Mouse (Mus musculus): Measurements from ENCODE around the gene Aff2. TPM values are rescaled to one million over a fixed set of nuclear protein-coding genes. Genes with fewer than 3 reads are reported as not detected.
A peak's percentile ranks its signal among the peaks of the same experiment; 100 is the strongest.

Gene Aff2
- polyA plus RNA-seq, 1 experiment from 2014 or later = 0.76 TPM

DNA sequence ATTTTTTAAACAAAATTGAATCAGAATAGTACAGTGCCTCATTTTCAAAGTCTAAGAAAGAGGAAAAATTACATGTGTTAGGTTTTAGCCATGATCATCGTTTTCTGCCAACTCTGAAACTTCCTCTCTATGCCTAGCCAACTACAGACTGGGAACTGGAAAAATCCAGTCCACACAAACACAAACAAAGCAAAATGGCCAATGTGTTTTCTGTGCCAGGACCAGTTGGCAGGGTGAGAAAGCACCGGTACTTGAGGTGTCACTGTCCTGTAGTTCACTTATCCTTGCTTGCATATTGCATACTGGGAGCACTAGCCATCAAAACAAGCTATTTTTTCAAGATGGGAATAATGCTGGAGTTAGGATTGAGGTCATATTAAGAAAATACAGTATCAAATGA is 100.8 kb downstream of the Aff2 start:
- ChIA-PET POLR2A (no interaction called here), CTCF (no interaction called here)
- DNase-seq (ENCODE audit: low read depth, low spot score) (no peak), ATAC-seq (no peak)
- no peak for TF ChIP-seq CTCF (IDR thresholded peaks at IDR 0.05)
- in situ Hi-C loops (cut with MboI; ENCODE audit: low pct_unique_long_range_greater_than_20kb) = no loop called here
- H3K27me3 ChIP-seq = peaks cover 13% of the 10 kb centered on the region

DNA sequence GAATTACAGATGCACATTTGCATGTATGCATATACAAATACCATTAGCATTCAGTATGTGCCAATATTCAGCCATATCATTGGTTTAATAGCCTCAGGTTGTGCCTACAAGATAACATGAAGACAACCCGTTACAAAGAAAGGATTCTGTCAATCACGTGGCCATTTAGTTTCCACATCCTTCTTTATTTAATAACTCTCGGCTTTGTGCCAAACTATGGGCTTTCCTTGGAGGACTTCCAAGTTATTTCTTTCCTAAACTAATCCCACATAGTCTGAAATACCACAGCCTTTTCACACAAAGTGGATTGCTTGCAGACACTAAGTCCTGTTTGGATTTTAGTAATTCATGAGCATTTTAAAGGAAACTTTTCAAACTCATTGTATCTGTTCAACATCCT is 142.0 kb downstream of the Aff2 start:
- POLR2A ChIA-PET = no interaction called here
- ATAC-seq = no peak
- no peak for TF ChIP-seq CTCF (IDR thresholded peaks at IDR 0.05)
- H3K27me3 ChIP-seq = peaks cover 23% of the 10 kb centered on the region
- CTCF ChIA-PET = no interaction called here
- in situ Hi-C loops (cut with MboI; ENCODE audit: low pct_unique_long_range_greater_than_20kb) = no loop called here
- no peak for DNase-seq (ENCODE audit: low read depth, low spot score)

DNA sequence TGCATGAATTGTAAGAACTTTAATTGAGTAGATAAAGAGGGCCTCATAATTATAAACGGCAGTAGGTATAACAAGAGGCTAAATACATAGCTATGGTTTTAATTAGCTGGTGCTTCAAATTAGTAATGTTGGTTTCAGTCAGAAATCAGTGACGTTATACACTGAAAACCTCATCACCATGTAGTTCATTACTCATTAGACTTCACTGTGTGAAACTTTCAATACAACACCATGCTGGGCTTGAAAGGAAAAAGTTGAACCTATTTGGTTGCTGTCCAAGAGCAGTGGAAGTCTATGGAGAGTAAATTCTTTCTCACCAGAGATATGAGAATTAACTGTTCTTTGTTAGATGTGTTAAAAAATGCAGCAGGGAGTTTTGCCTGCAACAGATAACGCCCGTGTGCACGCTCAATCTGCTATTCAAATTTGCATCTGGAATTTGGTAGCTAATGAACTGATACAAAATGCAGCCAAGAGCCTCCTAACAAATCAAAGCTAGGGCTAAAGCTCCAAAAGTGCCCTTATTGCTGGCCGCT is 158.0 kb downstream of the Aff2 start:
- POLR2A ChIA-PET = no interaction called here
- in situ Hi-C loops (cut with MboI; ENCODE audit: low pct_unique_long_range_greater_than_20kb) = no loop called here
- no peak for ATAC-seq
- peaks cover 28% of the 10 kb centered on the region for H3K27me3 ChIP-seq
- DNase-seq (ENCODE audit: low read depth, low spot score) = no peak
- TF ChIP-seq CTCF (IDR thresholded peaks at IDR 0.05) = no peak
- CTCF ChIA-PET = no interaction called here

DNA sequence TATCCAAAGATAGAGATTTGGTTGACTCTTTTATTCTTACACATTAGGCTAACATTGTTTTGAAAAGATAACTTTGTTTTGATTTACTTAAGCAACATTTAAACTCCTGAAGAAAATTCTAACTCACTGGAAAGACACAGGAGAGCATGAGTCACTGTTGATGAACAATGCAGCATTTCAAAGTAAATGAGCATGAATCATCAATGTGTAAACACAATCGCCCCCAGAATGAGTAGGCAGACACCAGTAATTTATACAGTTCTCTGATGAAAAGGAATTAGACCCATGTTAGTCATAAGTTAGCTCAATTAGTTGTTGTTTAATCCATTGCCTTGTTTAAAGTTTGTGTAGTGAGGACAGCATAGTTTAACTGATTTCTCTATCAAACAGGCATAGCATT is 180.7 kb downstream of the Aff2 start:
- POLR2A ChIA-PET = no interaction called here
- CTCF ChIA-PET = no interaction called here
- ATAC-seq (peak; percentile 93), DNase-seq (ENCODE audit: low read depth, low spot score) (no peak)
- H3K27me3 ChIP-seq = peaks cover 21% of the 10 kb centered on the region
- no peak for TF ChIP-seq CTCF (IDR thresholded peaks at IDR 0.05)
- in situ Hi-C loops (cut with MboI; ENCODE audit: low pct_unique_long_range_greater_than_20kb) = no loop called here

DNA sequence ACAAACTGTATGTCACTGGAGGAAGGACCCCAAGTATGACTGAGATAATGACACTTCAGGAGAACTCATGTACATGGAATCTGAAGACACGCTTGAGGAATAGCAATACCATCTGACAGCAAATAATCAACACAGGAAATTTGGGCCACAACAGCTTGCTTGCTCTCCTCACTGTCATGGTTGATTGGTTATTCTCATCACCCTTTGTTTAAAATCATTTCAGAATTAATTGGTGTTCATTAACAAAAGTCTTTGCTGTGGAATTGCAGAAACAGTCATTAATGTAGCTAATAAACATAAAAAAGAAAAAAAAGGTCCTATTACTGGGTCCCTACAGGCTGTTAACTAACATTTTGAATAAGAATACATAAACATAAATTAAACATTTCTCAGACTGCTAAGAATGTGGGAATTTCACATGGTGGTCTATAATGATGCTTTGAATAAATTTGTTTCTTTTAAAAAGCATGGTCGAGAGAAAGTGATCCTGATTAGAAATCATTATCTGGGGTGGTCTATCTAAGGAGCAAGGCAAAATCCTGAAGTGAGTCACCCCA is 219.9 kb downstream of the Aff2 start:
- peaks cover 32% of the 10 kb centered on the region for H3K27me3 ChIP-seq
- ChIA-PET CTCF (no interaction called here), POLR2A (no interaction called here)
- no peak for TF ChIP-seq CTCF (IDR thresholded peaks at IDR 0.05)
- ATAC-seq (no peak), DNase-seq (ENCODE audit: low read depth, low spot score) (no peak)
- in situ Hi-C loops (cut with MboI; ENCODE audit: low pct_unique_long_range_greater_than_20kb) = no loop called here

DNA sequence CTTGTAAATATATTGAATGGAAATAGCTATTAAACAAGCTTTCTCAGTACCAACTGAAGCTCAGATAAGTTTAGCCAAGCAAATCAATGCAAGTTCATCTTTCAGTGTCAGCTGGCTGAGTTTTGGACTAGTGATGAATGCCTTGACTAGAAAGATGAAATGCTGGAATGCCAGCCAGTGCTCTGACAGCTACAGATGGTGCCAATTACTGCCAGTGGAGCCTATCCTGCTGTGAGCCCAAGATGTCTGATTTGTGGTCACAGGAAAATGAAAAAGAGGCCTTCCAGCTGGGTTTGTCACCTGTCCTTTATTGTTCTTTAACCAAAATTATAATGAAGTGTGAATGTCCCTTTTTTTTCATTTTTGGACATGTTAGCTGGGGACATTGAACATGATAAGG is 248.7 kb downstream of the Aff2 start:
- in situ Hi-C loops (cut with MboI; ENCODE audit: low pct_unique_long_range_greater_than_20kb) = no loop called here
- ChIA-PET CTCF (no interaction called here), POLR2A (no interaction called here)
- no peak for TF ChIP-seq CTCF (IDR thresholded peaks at IDR 0.05)
- DNase-seq (ENCODE audit: low read depth, low spot score) = no peak
- peaks cover 20% of the 10 kb centered on the region for H3K27me3 ChIP-seq
- no peak for ATAC-seq

DNA sequence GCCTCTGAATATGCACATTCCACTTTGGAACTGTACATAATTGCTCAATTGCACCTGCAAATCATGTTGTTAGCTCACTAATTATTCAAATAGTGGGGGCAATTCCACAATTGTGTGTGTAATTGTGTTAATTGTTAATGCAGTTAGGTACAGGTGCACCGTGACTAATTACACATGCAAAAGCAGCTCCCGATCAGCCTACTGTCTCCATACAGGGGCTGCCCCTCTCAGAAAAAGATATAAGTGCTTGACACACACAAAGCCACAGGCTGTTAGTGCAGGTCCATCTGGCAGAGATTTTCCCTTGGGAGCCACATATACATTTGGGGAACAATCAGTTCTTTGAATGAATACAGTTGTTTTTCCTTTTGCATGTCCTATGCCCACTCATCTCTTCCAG is 302.9 kb downstream of the Aff2 start:
- peaks cover 21% of the 10 kb centered on the region for H3K27me3 ChIP-seq
- CTCF ChIA-PET = interaction anchor here (1.0 kb wide), 1 partner anchor 14 kb away, joined by 3 read pairs; no protein-coding TSS in a partner anchor
- DNase-seq (ENCODE audit: low read depth, low spot score) (no peak), ATAC-seq (no peak)
- in situ Hi-C loops (cut with MboI; ENCODE audit: low pct_unique_long_range_greater_than_20kb) = no loop called here
- POLR2A ChIA-PET = no interaction called here
- no peak for TF ChIP-seq CTCF (IDR thresholded peaks at IDR 0.05)

DNA sequence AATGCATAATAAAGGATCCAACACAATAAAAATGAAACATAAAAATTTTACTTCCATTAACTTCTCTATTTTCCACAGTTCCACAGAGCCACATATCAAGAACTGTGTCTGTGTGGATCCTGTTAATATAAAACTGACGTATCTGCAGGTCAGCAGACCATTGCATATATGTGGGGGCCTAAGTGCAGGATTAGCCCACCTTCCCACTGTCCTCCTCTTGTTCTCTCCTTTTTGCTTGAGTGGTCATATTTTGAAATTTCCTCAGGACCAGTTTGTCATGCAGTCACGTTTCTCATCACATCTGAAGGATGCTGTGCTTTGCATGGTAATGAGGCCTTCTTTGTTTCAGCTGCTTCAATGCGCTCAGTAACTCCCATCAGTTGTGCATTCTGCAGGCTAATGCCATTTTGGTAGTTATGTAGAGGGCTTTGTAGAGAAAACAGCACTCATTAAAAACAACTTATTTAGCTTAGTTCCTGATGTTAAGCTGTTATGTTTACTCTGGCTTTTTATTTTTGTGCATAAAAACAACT is 306.1 kb downstream of the Aff2 start:
- ChIA-PET CTCF (no interaction called here), POLR2A (no interaction called here)
- no peak for ATAC-seq

DNA sequence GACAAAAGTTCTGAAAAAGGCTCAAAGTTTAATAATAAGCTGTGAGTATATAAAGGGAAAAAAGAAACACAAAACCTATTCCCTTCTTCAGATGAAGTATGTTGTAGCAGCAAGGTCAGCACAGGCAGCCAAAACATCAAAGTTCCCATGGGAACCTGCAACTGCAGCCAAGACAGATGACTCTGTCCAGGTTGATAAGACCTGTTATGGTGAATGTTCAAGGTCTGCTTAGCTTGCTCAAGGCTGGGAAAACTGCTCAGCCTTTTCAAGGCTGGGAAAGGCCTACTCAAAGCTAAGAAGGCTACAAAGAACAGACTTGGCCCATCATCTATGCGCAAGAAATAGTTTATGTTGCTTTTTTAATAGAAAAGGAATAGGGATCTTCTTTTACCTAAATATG is 315.6 kb downstream of the Aff2 start:
- peaks cover 9% of the 10 kb centered on the region for H3K27me3 ChIP-seq
- in situ Hi-C loops (cut with MboI; ENCODE audit: low pct_unique_long_range_greater_than_20kb) = no loop called here
- DNase-seq (ENCODE audit: low read depth, low spot score) (no peak), ATAC-seq (no peak)
- POLR2A ChIA-PET = interaction anchor here (0.6 kb wide), 1 partner anchor 31 kb away, joined by 3 read pairs; no protein-coding TSS in a partner anchor
- CTCF ChIA-PET = interaction anchor here (1.5 kb wide), 1 partner anchor 11 kb away, joined by 3 read pairs; no protein-coding TSS in a partner anchor
- no peak for TF ChIP-seq CTCF (IDR thresholded peaks at IDR 0.05)

More for the DNA sequence above, 306.1 kb downstream of the Aff2 start:
- in situ Hi-C loops (cut with MboI; ENCODE audit: low pct_unique_long_range_greater_than_20kb) = no loop called here
- no peak for DNase-seq (ENCODE audit: low read depth, low spot score)
- peaks cover 15% of the 10 kb centered on the region for H3K27me3 ChIP-seq
- TF ChIP-seq CTCF (IDR thresholded peaks at IDR 0.05) = no peak

DNA sequence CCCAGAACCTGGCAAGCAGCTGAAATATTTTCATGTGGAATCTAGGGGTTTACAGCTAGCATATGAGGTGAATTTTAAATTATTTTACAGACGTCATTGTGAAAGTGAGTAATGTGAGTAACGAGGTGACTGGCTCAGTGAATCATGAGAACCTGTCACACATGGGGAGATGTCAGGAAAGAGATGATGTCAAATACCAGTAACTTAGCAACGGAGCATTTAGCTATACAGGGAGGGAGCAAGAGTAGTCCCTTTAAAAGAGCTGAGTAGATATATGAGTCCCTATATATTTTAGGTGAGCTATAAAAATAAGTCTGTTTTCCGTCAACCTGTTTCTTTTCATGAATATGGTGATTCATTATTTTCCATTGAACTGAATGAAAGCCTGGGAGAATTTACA is 338.7 kb downstream of the Aff2 start:
- ChIA-PET POLR2A (no interaction called here), CTCF (no interaction called here)
- ATAC-seq = no peak
- peaks cover 24% of the 10 kb centered on the region for H3K27me3 ChIP-seq
- in situ Hi-C loops (cut with MboI; ENCODE audit: low pct_unique_long_range_greater_than_20kb) = no loop called here
- TF ChIP-seq CTCF (IDR thresholded peaks at IDR 0.05) = no peak
- DNase-seq (ENCODE audit: low read depth, low spot score) = no peak

DNA sequence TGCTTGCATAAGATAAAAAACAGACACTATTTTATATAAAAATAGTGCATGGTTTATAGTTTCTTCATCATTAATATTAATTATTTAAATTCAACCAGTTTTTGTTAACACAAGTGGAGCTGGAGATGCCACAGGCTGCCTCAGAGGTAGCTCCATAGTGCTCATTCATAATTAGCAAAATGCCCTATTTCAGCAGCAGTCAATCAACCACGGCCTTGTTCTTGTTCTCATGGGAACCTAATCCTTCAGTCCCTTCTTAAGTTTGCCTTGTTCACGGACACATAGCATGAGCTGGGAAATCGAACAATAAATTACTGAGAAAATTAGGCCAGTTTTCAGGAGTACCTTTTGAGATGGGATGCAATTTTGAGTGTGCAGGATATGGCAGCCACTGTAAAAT is 378.9 kb downstream of the Aff2 start:
- CTCF ChIA-PET = no interaction called here
- POLR2A ChIA-PET = no interaction called here
- no peak for TF ChIP-seq CTCF (IDR thresholded peaks at IDR 0.05)
- in situ Hi-C loops (cut with MboI; ENCODE audit: low pct_unique_long_range_greater_than_20kb) = no loop called here
- DNase-seq (ENCODE audit: low read depth, low spot score) (no peak), ATAC-seq (no peak)
- H3K27me3 ChIP-seq = peaks cover 57% of the 10 kb centered on the region
